Mouse (Mus musculus) liver, postnatal 0 days (tissue): Measurements from ENCODE around the gene Car10. TPM values are rescaled to one million over a fixed set of nuclear protein-coding genes. Genes with fewer than 3 reads are reported as not detected.

Experiments
- ATAC-seq: fragments of 200-750 bp; cut with Nextera tagmentation; 2 replicates; pipeline ENCODE4 v1.8.0; 2017; ENCODE audit warnings: mild to moderate bottlenecking, moderate library complexity
- DNase-seq: peaks from one replicate; pipeline ENCODE4 v3.0.0-alpha.2; 2016
- H3K27ac ChIP-seq: fragments of 300-500 bp; sonication (generic); 2 replicates; pipeline ENCODE4 v1.5.1; 2014; ENCODE audit warnings: antibody characterized with exemption, moderate library complexity, mild to moderate bottlenecking, low read depth
- H3K27me3 ChIP-seq: fragments of 300-500 bp; sonication (generic); 2 replicates; pipeline ENCODE4 v1.6.1; 2014; ENCODE audit warnings: low read length, control low read depth, mixed read lengths; ENCODE audit not compliant: insufficient read depth
- H3K36me3 ChIP-seq: fragments of 300-500 bp; sonication (generic); replicated peaks from 2 replicates; pipeline ENCODE4 v1.6.1; 2014; ENCODE audit warnings: mild to moderate bottlenecking, control low read depth, low read length, moderate library complexity, mixed read lengths; ENCODE audit not compliant: insufficient read depth
- H3K4me1 ChIP-seq: fragments of 300-500 bp; sonication (generic); 2 replicates; pipeline ENCODE4 v1.6.1; 2014; ENCODE audit warnings: antibody characterized with exemption, mild to moderate bottlenecking, control low read depth; ENCODE audit not compliant: insufficient read depth
- H3K4me2 ChIP-seq: fragments of 300-500 bp; sonication (generic); 2 replicates; pipeline ENCODE4 v1.6.1; 2014; ENCODE audit warnings: low read depth, mild to moderate bottlenecking, low read length, moderate library complexity, mixed read lengths
- H3K4me3 ChIP-seq: fragments of 300-500 bp; sonication (generic); 2 replicates; pipeline ENCODE4 v1.5.1; 2014; ENCODE audit warnings: low read depth, low read length
- H3K9ac ChIP-seq: fragments of 300-500 bp; sonication (generic); replicated peaks from 2 replicates; pipeline ENCODE4 v1.6.1; 2014; ENCODE audit warnings: mild to moderate bottlenecking, moderate library complexity
- H3K9me3 ChIP-seq: fragments of 300-500 bp; sonication (generic); 2 replicates; pipeline ENCODE4 v1.6.1; 2016; ENCODE audit warnings: mild to moderate bottlenecking, control low read depth, low read length, mixed read lengths
- CTCF ChIP-seq: sonication (generic); IDR thresholded peaks from 2 replicates; pipeline ENCODE4 v1.5.1; 2016; ENCODE audit warnings: antibody characterized with exemption, low read depth
- EP300 ChIP-seq: IDR thresholded peaks from 2 replicates; pipeline ENCODE4 v1.6.1; 2016; ENCODE audit warnings: antibody characterized with exemption, low read depth, mild to moderate bottlenecking
- WGBS: fragments of 180-500 bp; shearing (Covaris S2); extraction: QIAGEN DNeasy Blood & Tissue Kit; methylation state at CpG from one replicate; pipeline ENCODE4 v1.1.7; 2014; ENCODE audit not compliant: insufficient replicate concordance; 5-methylcytosine and 5-hydroxymethylcytosine counted together
- polyA plus RNA-seq: library from polyadenylated mRNA; unstranded; fragments of >200 nt; fragmentation: Nextera tagmentation; extraction: Ambion mirVana; gene quantifications from 2 replicates; pipeline ENCODE4 v1.2.1, GENCODE M21; 2015

The Car10 gene
- polyA plus RNA-seq, 1 experiment from 2014 or later, result not detected

DNA sequence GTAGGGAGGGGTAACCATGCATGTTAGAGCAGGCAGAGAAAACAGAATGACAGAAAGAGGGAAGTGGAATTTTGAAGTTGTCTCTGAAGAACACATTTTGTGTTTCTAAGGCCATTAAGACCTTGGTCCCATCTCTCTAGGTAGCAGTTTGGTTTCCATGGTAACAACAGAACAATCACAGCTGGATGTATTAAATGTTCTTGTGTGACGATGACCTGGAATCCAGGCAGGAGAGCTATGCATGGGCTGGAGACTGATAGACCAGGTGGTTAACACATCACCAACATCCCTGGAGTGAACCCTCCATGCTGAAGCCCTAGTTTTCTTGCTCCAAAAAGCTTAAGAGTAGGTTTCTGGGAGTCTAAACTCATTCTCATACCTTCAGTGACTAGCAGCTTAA, 505.7 kb downstream of the Car10 start:
- ATAC-seq (no peak), DNase-seq (no peak)
- H3K27ac ChIP-seq, result no peak overlapping the region
- H3K27me3 ChIP-seq, result no peaks in the 10 kb centered on the region
- no peak overlapping the region for H3K4me3 ChIP-seq
- TF ChIP-seq EP300 (no peak), CTCF (no peak)
- H3K36me3 ChIP-seq, result no peaks in the 10 kb centered on the region
- no peak overlapping the region for H3K9ac ChIP-seq
- no peaks in the 10 kb centered on the region for H3K9me3 ChIP-seq
- H3K4me1 ChIP-seq, result no peaks in the 10 kb centered on the region
- 81% methylated on average over 1 of the region's 1 CpGs for WGBS
- no peak overlapping the region for H3K4me2 ChIP-seq

DNA sequence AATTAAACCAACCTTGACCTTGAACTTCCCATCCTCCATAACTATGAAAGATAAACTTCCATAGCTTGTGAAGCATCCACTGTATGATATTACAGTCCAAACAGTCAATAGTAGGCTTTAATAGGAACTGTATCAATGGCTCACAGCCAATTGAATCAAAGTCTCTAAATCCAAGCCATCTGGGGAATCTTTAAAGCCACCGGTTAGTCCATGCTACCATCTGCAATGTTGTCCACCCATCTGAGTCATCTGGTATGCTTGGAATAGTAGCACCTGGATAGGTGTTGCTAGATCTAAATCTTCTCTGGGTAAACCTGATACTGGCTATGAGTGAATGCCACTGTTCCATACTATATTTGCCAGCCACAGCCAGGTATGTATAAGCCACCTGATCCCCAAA, 509.3 kb downstream of the Car10 start:
- no peaks in the 10 kb centered on the region for H3K4me1 ChIP-seq
- no peak overlapping the region for H3K27ac ChIP-seq
- no peak overlapping the region for H3K9ac ChIP-seq
- H3K4me2 ChIP-seq, result no peak overlapping the region
- DNase-seq, result no peak
- no peak for ATAC-seq
- no peaks in the 10 kb centered on the region for H3K36me3 ChIP-seq
- H3K27me3 ChIP-seq, result no peaks in the 10 kb centered on the region
- TF ChIP-seq EP300 (no peak), CTCF (no peak)
- H3K4me3 ChIP-seq, result no peak overlapping the region
- no peaks in the 10 kb centered on the region for H3K9me3 ChIP-seq
- WGBS, result 88% methylated on average over 1 of the region's 1 CpGs

DNA sequence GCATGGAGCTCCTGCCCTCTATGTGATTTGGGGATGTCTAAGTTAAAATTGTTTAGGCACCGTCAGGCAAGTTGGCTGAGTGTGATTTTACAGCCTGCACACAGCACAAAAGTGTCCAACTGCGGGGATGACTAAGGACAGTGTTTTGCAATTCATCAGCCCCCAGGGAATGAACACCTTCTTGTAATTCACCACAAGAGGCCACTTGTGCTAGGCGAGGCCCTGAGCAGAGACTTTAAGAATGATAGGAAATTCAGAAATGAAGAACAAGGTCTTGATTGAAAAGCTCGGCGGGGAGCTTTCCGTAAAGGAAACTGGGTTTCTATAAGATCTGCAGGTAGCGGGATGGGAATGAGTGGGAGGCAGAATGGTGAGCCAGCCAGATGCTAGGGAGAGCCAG, 510.9 kb downstream of the Car10 start:
- WGBS, result 66% methylated on average over 7 of the region's 7 CpGs
- ATAC-seq (no peak), DNase-seq (no peak)
- no peak overlapping the region for H3K4me2 ChIP-seq
- H3K27ac ChIP-seq, result no peak overlapping the region
- no peaks in the 10 kb centered on the region for H3K27me3 ChIP-seq
- H3K9me3 ChIP-seq, result no peaks in the 10 kb centered on the region
- H3K4me1 ChIP-seq, result no peaks in the 10 kb centered on the region
- no peak for TF ChIP-seq EP300
- no peak for TF ChIP-seq CTCF
- H3K9ac ChIP-seq, result no peak overlapping the region
- H3K4me3 ChIP-seq, result no peak overlapping the region
- H3K36me3 ChIP-seq, result no peaks in the 10 kb centered on the region

- WGBS, result 74% methylated on average over 4 of the region's 4 CpGs
- no peaks in the 10 kb centered on the region for H3K4me1 ChIP-seq
- no peak for DNase-seq
Measured at GRCm38 (mm10) chr11:93612071-93612470, 514.2 kb downstream of the Car10 start.

DNA sequence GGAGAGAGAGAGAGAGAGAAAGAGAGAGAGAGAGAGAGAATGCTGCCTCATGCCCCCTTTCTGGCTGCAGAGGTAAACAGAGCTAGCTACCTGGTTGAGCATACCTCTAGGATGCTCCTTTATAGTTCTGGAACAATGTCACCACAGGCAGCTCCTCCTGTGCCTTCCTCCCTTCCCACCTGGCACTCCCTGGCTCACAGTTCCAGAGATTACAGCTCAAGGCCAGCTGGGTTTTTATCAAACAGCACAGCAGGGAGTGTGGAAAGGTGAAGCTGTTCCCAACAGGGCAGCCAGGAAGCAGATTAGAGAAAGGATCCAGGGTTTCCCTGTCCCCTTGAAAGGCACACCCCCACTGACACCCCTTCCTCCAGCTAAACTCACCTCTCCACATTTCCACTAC, 517.0 kb downstream of the Car10 start:
- H3K4me3 ChIP-seq, result no peak overlapping the region
- TF ChIP-seq EP300, result no peak
- TF ChIP-seq CTCF, result no peak
- ATAC-seq, result no peak

More at GRCm38 (mm10) chr11:93612071-93612470, 514.2 kb downstream of the Car10 start:
- no peak for ATAC-seq
- H3K9ac ChIP-seq, result no peak overlapping the region
- no peak for TF ChIP-seq EP300
- no peak for TF ChIP-seq CTCF
- H3K9me3 ChIP-seq, result no peaks in the 10 kb centered on the region
- H3K4me3 ChIP-seq, result no peak overlapping the region
- no peaks in the 10 kb centered on the region for H3K27me3 ChIP-seq
- H3K27ac ChIP-seq, result no peak overlapping the region
- H3K36me3 ChIP-seq, result no peaks in the 10 kb centered on the region
- no peak overlapping the region for H3K4me2 ChIP-seq

DNA sequence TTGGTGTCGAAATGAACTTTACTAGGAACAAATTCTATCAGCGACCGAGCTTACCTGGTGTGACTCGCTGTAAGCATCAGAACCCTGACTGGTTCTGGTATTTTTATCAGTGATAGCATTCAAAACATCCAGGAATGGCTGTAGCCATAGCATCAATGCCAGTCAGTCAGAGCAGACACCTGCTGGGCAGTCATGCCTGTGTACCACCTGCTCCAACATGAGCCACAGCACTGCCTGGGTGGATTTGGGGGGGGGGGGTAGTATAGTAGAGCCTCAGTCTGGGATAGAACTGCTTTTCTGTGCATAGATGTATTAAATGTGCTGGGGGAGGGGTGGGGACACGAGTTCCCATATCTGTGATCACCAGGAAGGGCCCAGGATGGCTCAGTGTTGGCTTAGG, 525.8 kb downstream of the Car10 start:
- 87% methylated on average over 5 of the region's 5 CpGs for WGBS
- no peak for ATAC-seq
- no peak overlapping the region for H3K27ac ChIP-seq
- H3K27me3 ChIP-seq, result no peaks in the 10 kb centered on the region
- no peak overlapping the region for H3K4me3 ChIP-seq
- no peaks in the 10 kb centered on the region for H3K36me3 ChIP-seq
- H3K9ac ChIP-seq, result no peak overlapping the region
- H3K9me3 ChIP-seq, result no peaks in the 10 kb centered on the region
- TF ChIP-seq CTCF, result no peak
- no peak for TF ChIP-seq EP300
- H3K4me1 ChIP-seq, result no peaks in the 10 kb centered on the region
- no peak overlapping the region for H3K4me2 ChIP-seq
- no peak for DNase-seq

More for the DNA sequence above, 517.0 kb downstream of the Car10 start:
- Histone ChIP-seq H3K4me2 (no peak overlapping the region), H3K9me3 (no peaks in the 10 kb centered on the region), H3K9ac (no peak overlapping the region), H3K36me3 (no peaks in the 10 kb centered on the region), H3K27me3 (no peaks in the 10 kb centered on the region), H3K27ac (no peak overlapping the region), H3K4me1 (no peaks in the 10 kb centered on the region)
- DNase-seq, result no peak

DNA sequence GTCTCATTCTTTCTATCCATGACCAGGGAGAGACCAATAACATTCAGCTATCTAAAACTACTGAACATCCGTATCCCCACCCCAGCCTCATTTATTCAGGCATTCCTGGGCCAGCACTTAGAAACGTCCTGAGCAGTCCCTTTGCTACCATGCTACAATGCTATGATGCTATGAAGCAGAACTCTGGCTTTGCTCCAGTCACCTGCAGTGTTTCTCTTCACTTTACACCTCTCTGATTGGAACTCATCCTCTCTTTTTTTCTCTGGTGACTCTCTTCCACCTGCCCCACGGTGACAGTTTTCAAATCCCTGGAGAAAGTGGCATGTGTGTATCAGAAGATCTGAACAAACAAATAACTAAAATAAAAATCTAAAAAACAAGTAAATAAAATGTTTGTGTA, 541.6 kb downstream of the Car10 start:
- no peak overlapping the region for H3K4me3 ChIP-seq
- H3K9me3 ChIP-seq, result no peaks in the 10 kb centered on the region
- no peaks in the 10 kb centered on the region for H3K4me1 ChIP-seq
- ATAC-seq (no peak), DNase-seq (no peak)
- 69% methylated on average over 3 of the region's 3 CpGs for WGBS
- H3K9ac ChIP-seq, result no peak overlapping the region
- no peaks in the 10 kb centered on the region for H3K36me3 ChIP-seq
- TF ChIP-seq CTCF (no peak), EP300 (no peak)
- no peak overlapping the region for H3K27ac ChIP-seq
- H3K4me2 ChIP-seq, result no peak overlapping the region
- H3K27me3 ChIP-seq, result no peaks in the 10 kb centered on the region
